Mouse (Mus musculus): Measurements from ENCODE around the gene Dusp15. TPM values are rescaled to one million over a fixed set of nuclear protein-coding genes. Genes with fewer than 3 reads are reported as not detected.

Dusp15 gene
- polyA plus RNA-seq, 1 experiment = 0.06 TPM

DNA sequence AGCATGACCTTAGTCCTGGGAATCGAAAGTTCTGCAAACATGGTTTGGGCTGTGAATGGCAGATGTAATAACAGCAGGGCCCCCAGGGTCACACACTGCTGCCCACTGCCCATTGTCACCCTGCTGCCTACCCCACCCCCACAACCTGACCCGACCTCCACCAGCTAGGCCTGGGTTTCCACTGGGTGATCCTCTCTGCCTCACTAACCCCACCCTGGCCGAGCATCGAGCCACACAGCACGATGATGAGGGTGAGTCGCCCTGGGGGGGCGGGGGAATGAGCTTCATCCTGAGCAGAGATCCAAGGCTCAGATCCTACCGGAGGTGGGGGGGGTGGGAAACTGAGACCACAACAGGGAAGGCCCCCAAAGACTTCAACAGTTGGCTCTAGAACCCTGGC, 27.4 kb downstream of the Dusp15 start:
- Histone ChIP-seq H3K27me3 (ENCODE audit: control insufficient read depth, insufficient read depth, insufficient read length) (no peaks in the 10 kb centered on the region), H3K4me3 (ENCODE audit: insufficient read depth, poor library complexity, severe bottlenecking) (no peak overlapping the region), H3K79me3 (ENCODE audit: low read depth) (peaks cover under 1% of the 10 kb centered on the region), H3K79me2 (ENCODE audit: control insufficient read depth, insufficient read depth) (peaks cover 29% of the 10 kb centered on the region), H3K36me3 (ENCODE audit: control insufficient read depth, insufficient read depth) (no peaks in the 10 kb centered on the region), H3ac (ENCODE audit: control insufficient read depth, insufficient read length, low read depth) (no peak overlapping the region)
- no peak for TF ChIP-seq CTCF (IDR thresholded peaks at IDR 0.05; ENCODE audit: control insufficient read depth, insufficient read depth, insufficient read length)
- TF ChIP-seq CEBPB (IDR thresholded peaks at IDR 0.05; ENCODE audit: low read depth) = no peak
- no peak for TF ChIP-seq MAX (IDR thresholded peaks at IDR 0.05)
- no peak for TF ChIP-seq USF1 (IDR thresholded peaks at IDR 0.05; ENCODE audit: low read depth)
- no peak for TF ChIP-seq MYOG (IDR thresholded peaks at IDR 0.05; ENCODE audit: control insufficient read depth, extremely low read depth, insufficient read length)
- no peak for TF ChIP-seq FOSL1 (IDR thresholded peaks at IDR 0.05; ENCODE audit: insufficient read depth, low read length, poor library complexity, severe bottlenecking)
- no peak for TF ChIP-seq MYOD1 (IDR thresholded peaks at IDR 0.05; ENCODE audit: control insufficient read depth, insufficient read length, low read depth)

DNA sequence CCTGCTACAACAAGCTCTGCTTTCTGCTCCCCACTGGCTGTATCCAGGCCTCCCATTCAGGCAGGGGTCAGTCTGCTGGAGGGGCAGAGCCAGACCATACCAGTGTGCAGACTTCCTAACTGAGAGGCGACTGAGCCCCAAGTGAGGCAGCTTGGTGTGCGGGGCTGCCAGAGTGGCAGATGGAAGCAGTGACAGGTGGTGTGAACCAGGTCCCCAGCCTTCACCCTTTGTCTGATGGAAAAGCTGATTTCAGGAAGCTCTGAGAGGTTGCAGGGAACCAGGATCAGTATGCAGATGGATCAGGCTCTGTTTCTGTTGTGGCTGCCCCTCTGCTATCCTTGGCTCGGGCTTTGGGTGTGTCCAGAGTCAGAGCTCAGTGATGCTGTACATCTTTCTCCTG, 27.9 kb downstream of the Dusp15 start:
- no peaks in the 10 kb centered on the region for H3K36me3 ChIP-seq (ENCODE audit: control insufficient read depth, insufficient read depth)
- no peak overlapping the region for H3K4me3 ChIP-seq (ENCODE audit: insufficient read depth, poor library complexity, severe bottlenecking)
- no peak overlapping the region for H3ac ChIP-seq (ENCODE audit: control insufficient read depth, insufficient read length, low read depth)
- peaks cover 24% of the 10 kb centered on the region for H3K79me2 ChIP-seq (ENCODE audit: control insufficient read depth, insufficient read depth)
- TF ChIP-seq FOSL1 (IDR thresholded peaks at IDR 0.05; ENCODE audit: insufficient read depth, low read length, poor library complexity, severe bottlenecking) = no peak
- TF ChIP-seq CTCF (IDR thresholded peaks at IDR 0.05; ENCODE audit: control insufficient read depth, insufficient read depth, insufficient read length) = no peak
- peak; percentile 8 for TF ChIP-seq MYOD1 (IDR thresholded peaks at IDR 0.05; ENCODE audit: control insufficient read depth, insufficient read length, low read depth)
- no peaks in the 10 kb centered on the region for H3K27me3 ChIP-seq (ENCODE audit: control insufficient read depth, insufficient read depth, insufficient read length)
- no peaks in the 10 kb centered on the region for H3K79me3 ChIP-seq (ENCODE audit: low read depth)

DNA sequence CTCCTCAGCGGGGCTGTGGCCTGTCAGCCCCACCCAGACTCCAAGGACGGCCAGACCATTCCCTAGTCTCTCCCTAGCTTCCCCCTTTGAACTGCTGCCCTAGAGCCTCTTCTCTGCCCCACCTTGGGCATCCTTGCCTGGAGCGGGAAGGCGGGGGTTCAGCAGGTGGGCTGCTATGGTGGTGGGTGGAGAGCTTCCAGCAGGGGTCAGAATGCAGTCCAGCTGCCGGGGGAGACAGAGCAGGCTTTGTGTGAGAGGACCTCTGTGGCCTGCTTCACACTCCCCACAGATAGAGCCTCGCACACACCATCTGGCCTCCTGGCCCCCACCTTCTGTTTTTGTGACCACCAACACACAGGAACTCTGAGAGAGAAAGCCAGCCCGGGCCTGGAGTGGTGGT, 29.1 kb downstream of the Dusp15 start:
- no peaks in the 10 kb centered on the region for H3K36me3 ChIP-seq (ENCODE audit: control insufficient read depth, insufficient read depth)
- TF ChIP-seq CTCF (IDR thresholded peaks at IDR 0.05; ENCODE audit: control insufficient read depth, insufficient read depth, insufficient read length) (no peak), CEBPB (IDR thresholded peaks at IDR 0.05; ENCODE audit: low read depth) (no peak), USF1 (IDR thresholded peaks at IDR 0.05; ENCODE audit: low read depth) (no peak), MYOD1 (IDR thresholded peaks at IDR 0.05; ENCODE audit: control insufficient read depth, insufficient read length, low read depth) (no peak), FOSL1 (IDR thresholded peaks at IDR 0.05; ENCODE audit: insufficient read depth, low read length, poor library complexity, severe bottlenecking) (no peak), MAX (IDR thresholded peaks at IDR 0.05) (no peak), MYOG (IDR thresholded peaks at IDR 0.05; ENCODE audit: control insufficient read depth, extremely low read depth, insufficient read length) (no peak)
- H3K4me3 ChIP-seq (ENCODE audit: insufficient read depth, poor library complexity, severe bottlenecking) = no peak overlapping the region

DNA sequence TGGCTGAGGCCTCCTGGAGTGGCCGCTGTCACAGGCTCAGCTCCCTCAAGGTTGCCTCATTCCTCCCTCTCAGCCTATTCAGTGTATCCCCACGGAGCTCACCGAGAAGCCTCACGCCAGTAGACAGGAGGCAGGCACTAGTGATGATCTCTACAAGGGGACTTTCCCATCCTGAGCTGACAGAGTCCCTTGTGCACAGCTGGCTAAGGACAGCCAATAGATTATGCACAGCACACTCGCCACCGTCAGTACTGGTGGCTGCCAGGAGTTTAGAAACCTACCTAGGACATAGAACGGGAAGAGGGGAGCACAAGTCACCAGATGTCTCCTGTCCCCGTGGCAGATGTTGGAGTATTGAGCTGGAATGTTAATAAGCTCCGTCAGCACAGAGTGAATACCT, 33.8 kb downstream of the Dusp15 start:
- Histone ChIP-seq H3K79me2 (ENCODE audit: control insufficient read depth, insufficient read depth) (no peaks in the 10 kb centered on the region), H3K36me3 (ENCODE audit: control insufficient read depth, insufficient read depth) (no peaks in the 10 kb centered on the region), H3K4me3 (ENCODE audit: insufficient read depth, poor library complexity, severe bottlenecking) (no peak overlapping the region), H3ac (ENCODE audit: control insufficient read depth, insufficient read length, low read depth) (no peak overlapping the region), H3K27me3 (ENCODE audit: control insufficient read depth, insufficient read depth, insufficient read length) (no peaks in the 10 kb centered on the region), H3K79me3 (ENCODE audit: low read depth) (no peaks in the 10 kb centered on the region)
- TF ChIP-seq MYOD1 (IDR thresholded peaks at IDR 0.05; ENCODE audit: control insufficient read depth, insufficient read length, low read depth) (no peak), USF1 (IDR thresholded peaks at IDR 0.05; ENCODE audit: low read depth) (no peak), MYOG (IDR thresholded peaks at IDR 0.05; ENCODE audit: control insufficient read depth, extremely low read depth, insufficient read length) (no peak), FOSL1 (IDR thresholded peaks at IDR 0.05; ENCODE audit: insufficient read depth, low read length, poor library complexity, severe bottlenecking) (no peak), MAX (IDR thresholded peaks at IDR 0.05) (no peak), CTCF (IDR thresholded peaks at IDR 0.05; ENCODE audit: control insufficient read depth, insufficient read depth, insufficient read length) (no peak), CEBPB (IDR thresholded peaks at IDR 0.05; ENCODE audit: low read depth) (no peak)

More for the DNA sequence above, 29.1 kb downstream of the Dusp15 start:
- H3ac ChIP-seq (ENCODE audit: control insufficient read depth, insufficient read length, low read depth) = no peak overlapping the region
- H3K27me3 ChIP-seq (ENCODE audit: control insufficient read depth, insufficient read depth, insufficient read length) = no peaks in the 10 kb centered on the region
- peaks cover 18% of the 10 kb centered on the region for H3K79me2 ChIP-seq (ENCODE audit: control insufficient read depth, insufficient read depth)
- no peaks in the 10 kb centered on the region for H3K79me3 ChIP-seq (ENCODE audit: low read depth)

DNA sequence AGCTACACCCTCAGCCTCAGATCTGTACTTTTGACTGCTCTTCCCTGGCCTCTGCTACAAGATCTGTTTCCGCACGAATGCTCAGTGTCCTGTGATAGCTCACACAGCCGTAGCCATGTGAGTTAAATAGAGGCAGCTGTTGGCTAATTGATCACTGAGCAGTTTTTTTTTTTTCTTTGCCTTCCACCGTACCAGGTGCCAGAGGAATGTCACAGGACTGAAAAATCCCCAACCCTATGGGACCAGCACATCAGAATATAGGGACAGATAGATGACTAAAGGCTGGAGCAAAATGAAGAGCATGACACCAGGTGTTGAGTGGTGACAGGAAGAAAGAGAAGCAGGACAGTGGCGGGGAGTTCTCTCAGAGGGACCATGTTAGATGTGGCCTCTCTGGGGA, 35.4 kb downstream of the Dusp15 start:
- H3K79me2 ChIP-seq (ENCODE audit: control insufficient read depth, insufficient read depth) = no peaks in the 10 kb centered on the region
- H3K27me3 ChIP-seq (ENCODE audit: control insufficient read depth, insufficient read depth, insufficient read length) = no peaks in the 10 kb centered on the region
- no peaks in the 10 kb centered on the region for H3K79me3 ChIP-seq (ENCODE audit: low read depth)

DNA sequence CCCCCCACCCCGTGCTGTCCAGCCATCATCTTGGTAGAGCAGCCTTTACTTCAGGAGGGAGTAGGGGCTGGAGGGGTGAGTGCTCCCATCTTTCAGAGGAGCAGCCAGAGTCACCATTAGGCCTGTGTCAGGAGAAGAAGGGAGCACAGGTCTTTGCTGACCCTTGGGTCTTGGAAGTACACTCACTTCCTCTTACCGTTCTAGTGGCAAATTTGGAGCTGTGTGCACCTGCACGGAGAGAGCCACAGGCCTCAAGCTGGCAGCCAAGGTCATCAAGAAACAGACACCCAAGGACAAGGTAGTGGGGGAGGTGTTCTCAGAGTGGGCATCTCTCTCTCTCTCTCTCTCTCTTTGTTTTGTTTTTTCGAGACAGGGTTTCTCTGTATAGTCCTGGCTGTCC, 36.0 kb downstream of the Dusp15 start:
- Histone ChIP-seq H3K27me3 (ENCODE audit: control insufficient read depth, insufficient read depth, insufficient read length) (no peaks in the 10 kb centered on the region), H3K79me2 (ENCODE audit: control insufficient read depth, insufficient read depth) (no peaks in the 10 kb centered on the region), H3K36me3 (ENCODE audit: control insufficient read depth, insufficient read depth) (no peaks in the 10 kb centered on the region), H3K79me3 (ENCODE audit: low read depth) (no peaks in the 10 kb centered on the region), H3K4me3 (ENCODE audit: insufficient read depth, poor library complexity, severe bottlenecking) (no peak overlapping the region), H3ac (ENCODE audit: control insufficient read depth, insufficient read length, low read depth) (no peak overlapping the region)
- TF ChIP-seq MAX (IDR thresholded peaks at IDR 0.05) (no peak), CTCF (IDR thresholded peaks at IDR 0.05; ENCODE audit: control insufficient read depth, insufficient read depth, insufficient read length) (no peak), CEBPB (IDR thresholded peaks at IDR 0.05; ENCODE audit: low read depth) (no peak), MYOD1 (IDR thresholded peaks at IDR 0.05; ENCODE audit: control insufficient read depth, insufficient read length, low read depth) (no peak), USF1 (IDR thresholded peaks at IDR 0.05; ENCODE audit: low read depth) (no peak), MYOG (IDR thresholded peaks at IDR 0.05; ENCODE audit: control insufficient read depth, extremely low read depth, insufficient read length) (no peak), FOSL1 (IDR thresholded peaks at IDR 0.05; ENCODE audit: insufficient read depth, low read length, poor library complexity, severe bottlenecking) (no peak)

More for the DNA sequence above, 35.4 kb downstream of the Dusp15 start:
- Histone ChIP-seq H3K36me3 (ENCODE audit: control insufficient read depth, insufficient read depth) (no peaks in the 10 kb centered on the region), H3ac (ENCODE audit: control insufficient read depth, insufficient read length, low read depth) (no peak overlapping the region), H3K4me3 (ENCODE audit: insufficient read depth, poor library complexity, severe bottlenecking) (no peak overlapping the region)
- TF ChIP-seq MYOD1 (IDR thresholded peaks at IDR 0.05; ENCODE audit: control insufficient read depth, insufficient read length, low read depth) (no peak), MYOG (IDR thresholded peaks at IDR 0.05; ENCODE audit: control insufficient read depth, extremely low read depth, insufficient read length) (no peak), MAX (IDR thresholded peaks at IDR 0.05) (no peak), CTCF (IDR thresholded peaks at IDR 0.05; ENCODE audit: control insufficient read depth, insufficient read depth, insufficient read length) (no peak), USF1 (IDR thresholded peaks at IDR 0.05; ENCODE audit: low read depth) (no peak), CEBPB (IDR thresholded peaks at IDR 0.05; ENCODE audit: low read depth) (no peak), FOSL1 (IDR thresholded peaks at IDR 0.05; ENCODE audit: insufficient read depth, low read length, poor library complexity, severe bottlenecking) (no peak)

Data from C2C12 (cell line).